Mouse (Mus musculus) ovary, postnatal 10 days (tissue): ENCODE results near the gene Vmn2r75.
"Not testable (repeated sequence)": the region's sequence is repeated elsewhere in the genome, so short reads cannot be mapped to it uniquely, and the experiment has no call there.

Source experiments
- DNase-seq: peaks from one replicate; pipeline ENCODE4 v3.0.0; 2022; ENCODE audit warnings: low spot score

Gene Vmn2r75

DNA sequence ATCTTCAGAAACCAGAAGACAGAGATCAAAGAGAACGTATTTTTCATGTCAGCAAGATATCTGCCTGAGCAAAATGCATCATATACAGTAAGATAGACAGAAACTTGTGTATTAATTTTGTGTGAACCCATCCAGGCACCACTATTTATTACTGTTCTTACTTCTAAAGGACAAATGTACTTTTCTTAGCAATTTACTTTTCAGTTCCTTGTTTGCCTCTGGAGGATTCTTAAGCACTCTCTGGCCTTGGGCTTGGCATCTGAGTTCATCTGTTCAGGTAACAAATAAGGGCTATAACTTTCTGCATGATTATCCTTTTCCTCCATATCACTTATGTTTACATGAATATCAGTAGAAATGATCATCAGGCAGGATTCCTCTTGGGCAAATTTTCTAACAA lies at the start of gene Vmn2r75:
Gene Vmn2r75 (minus strand): TSS at position 101 of the 400 bp plus-strand sequence.
- not testable (repeated sequence) for DNase-seq

DNA sequence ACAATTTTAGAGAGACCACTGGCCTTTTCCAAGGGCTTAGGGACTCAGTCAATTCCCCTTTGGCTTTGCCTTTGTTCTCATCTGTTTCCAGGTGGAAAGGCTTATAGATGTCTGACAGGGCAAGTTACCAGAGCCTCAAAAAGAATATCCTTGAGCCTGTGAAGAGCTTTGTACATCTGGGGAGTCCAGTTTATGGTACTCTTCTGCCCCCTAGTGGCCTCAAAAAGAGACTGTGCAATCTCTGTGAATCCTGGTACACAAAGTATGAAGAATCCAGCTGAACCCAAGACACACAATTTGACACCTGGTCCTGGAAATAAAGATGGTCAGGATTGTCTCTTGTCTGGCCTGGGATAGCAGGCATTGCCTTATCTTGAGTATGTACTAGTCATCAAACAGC lies 39.8 kb upstream of the Vmn2r75 start:
- no peak for DNase-seq
